Mouse (Mus musculus) midbrain, embryonic 13.5 days (tissue): ENCODE data around the gene Cds2. TPM values are rescaled to one million over a fixed set of nuclear protein-coding genes. Genes with fewer than 3 reads are reported as not detected.

Experiments
- ATAC-seq: fragments of 200-750 bp; cut with Nextera tagmentation; 2 replicates; pipeline ENCODE4 v1.8.0; 2017; ENCODE audit warnings: mild to moderate bottlenecking, moderate TSS enrichment, moderate library complexity
- H3K27ac ChIP-seq: fragments of 300-500 bp; sonication (generic); 2 replicates; pipeline ENCODE4 v1.5.1; 2015; ENCODE audit warnings: inconsistent platforms, mild to moderate bottlenecking, moderate library complexity
- H3K27me3 ChIP-seq: fragments of 300-500 bp; sonication (generic); 2 replicates; pipeline ENCODE4 v1.6.1; 2015; ENCODE audit warnings: mild to moderate bottlenecking, inconsistent platforms
- H3K36me3 ChIP-seq: fragments of 300-500 bp; sonication (generic); 2 replicates; pipeline ENCODE4 v1.6.1; 2015; ENCODE audit warnings: mild to moderate bottlenecking, inconsistent platforms
- H3K4me1 ChIP-seq: fragments of 300-500 bp; sonication (generic); replicated peaks from 2 replicates; pipeline ENCODE4 v1.6.1; 2015; ENCODE audit warnings: inconsistent platforms
- H3K4me2 ChIP-seq: fragments of 300-500 bp; sonication (generic); replicated peaks from 2 replicates; pipeline ENCODE4 v1.6.1; 2015; ENCODE audit warnings: moderate library complexity, mild to moderate bottlenecking, inconsistent platforms
- H3K4me3 ChIP-seq: fragments of 300-500 bp; sonication (generic); replicated peaks from 2 replicates; pipeline ENCODE4 v1.5.1; 2015; ENCODE audit warnings: mild to moderate bottlenecking, inconsistent platforms
- H3K9ac ChIP-seq: fragments of 300-500 bp; sonication (generic); replicated peaks from 2 replicates; pipeline ENCODE4 v1.6.1; 2015; ENCODE audit warnings: mild to moderate bottlenecking, inconsistent platforms
- H3K9me3 ChIP-seq: fragments of 300-500 bp; sonication (generic); 2 replicates; pipeline ENCODE4 v1.6.1; 2016; ENCODE audit warnings: mild to moderate bottlenecking, inconsistent platforms
- WGBS: fragments of 180-500 bp; shearing (Covaris S2); methylation state at CpG from one replicate; pipeline ENCODE4 v1.1.7; 2015; 5-methylcytosine and 5-hydroxymethylcytosine counted together
- polyA plus RNA-seq: library from polyadenylated mRNA; unstranded; fragments of >200 nt; fragmentation: Nextera tagmentation; extraction: Ambion mirVana; gene quantifications from 2 replicates; pipeline ENCODE4 v1.2.1, GENCODE M21; 2015

The Cds2 gene
- polyA plus RNA-seq, 1 experiment from 2014 or later, result 28.4 TPM

DNA sequence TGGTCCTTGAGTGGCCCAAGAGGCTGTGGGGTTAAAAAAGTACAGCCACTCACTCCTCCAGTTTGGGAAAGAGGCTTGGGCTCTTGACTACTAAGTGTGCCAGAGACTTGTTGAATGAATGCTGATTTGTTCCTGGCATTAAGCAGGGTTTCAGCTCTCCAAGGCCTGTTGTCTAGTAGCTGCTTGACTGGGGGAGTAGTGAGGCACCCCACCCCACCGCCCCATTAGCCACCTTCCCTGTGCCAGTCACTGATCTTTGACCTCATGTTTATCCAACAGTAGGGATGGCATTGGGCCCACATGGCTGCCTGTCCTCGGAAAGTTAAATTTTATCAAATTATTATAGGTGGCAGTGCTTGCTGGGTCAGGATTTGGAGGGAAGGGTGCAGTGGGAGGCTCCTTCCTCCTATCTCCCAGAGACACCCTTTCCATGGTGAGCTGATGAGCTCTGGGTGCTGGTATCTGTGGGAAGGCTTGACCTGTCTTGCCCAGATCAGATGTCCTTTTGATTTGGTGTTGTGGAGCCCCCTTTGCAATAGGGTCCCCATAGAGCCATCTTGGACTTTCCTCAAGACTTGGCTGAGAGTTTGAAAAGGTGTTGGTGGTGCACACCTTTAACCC lies 7.5 kb downstream of the Cds2 start:
- Histone ChIP-seq H3K27ac (no peak overlapping the region), H3K4me1 (no peaks in the 10 kb centered on the region), H3K9me3 (no peaks in the 10 kb centered on the region), H3K4me3 (no peak overlapping the region), H3K36me3 (no peaks in the 10 kb centered on the region), H3K4me2 (no peak overlapping the region), H3K27me3 (no peaks in the 10 kb centered on the region), H3K9ac (no peak overlapping the region)
- ATAC-seq, result no peak
- WGBS, result 95% methylated on average over 2 of the region's 2 CpGs

DNA sequence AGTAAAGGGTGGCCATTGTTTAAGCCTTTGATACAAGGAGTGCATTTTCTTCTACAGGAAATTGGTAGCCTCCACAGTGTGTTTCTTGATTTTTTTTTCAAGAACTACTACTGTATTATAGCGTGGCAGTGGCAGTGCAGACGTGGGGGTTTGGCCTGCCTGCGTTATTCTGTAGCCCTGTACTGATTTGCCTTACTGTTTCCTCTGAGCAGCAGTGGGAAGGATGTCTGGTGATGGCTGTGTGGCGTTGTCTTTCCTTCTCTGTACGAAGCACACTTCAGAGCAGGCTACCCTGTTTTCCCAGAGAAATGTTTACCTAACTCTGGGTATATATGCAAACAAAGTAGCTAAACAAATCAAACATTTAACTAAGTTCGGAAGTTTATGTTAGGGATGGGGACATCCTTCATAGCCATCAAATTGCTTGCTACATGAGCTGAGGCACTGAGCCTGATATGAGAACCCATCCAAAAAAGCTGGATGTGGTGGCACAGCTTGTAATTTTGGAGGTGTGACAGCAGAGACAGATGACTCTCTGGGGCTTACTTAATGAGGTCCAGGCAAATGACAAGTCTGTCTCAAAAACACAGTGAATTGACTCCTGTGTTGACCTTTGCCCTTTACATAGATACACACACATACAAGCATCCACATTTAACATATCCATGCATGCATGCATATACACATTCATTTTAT lies 9.9 kb downstream of the Cds2 start:
- 82% methylated on average over 6 of the region's 6 CpGs for WGBS
- H3K27me3 ChIP-seq, result no peaks in the 10 kb centered on the region
- ATAC-seq, result no peak
- no peak overlapping the region for H3K4me2 ChIP-seq
- no peaks in the 10 kb centered on the region for H3K36me3 ChIP-seq
- H3K9ac ChIP-seq, result no peak overlapping the region
- no peaks in the 10 kb centered on the region for H3K4me1 ChIP-seq
- H3K27ac ChIP-seq, result no peak overlapping the region
- H3K9me3 ChIP-seq, result no peaks in the 10 kb centered on the region
- H3K4me3 ChIP-seq, result no peak overlapping the region

DNA sequence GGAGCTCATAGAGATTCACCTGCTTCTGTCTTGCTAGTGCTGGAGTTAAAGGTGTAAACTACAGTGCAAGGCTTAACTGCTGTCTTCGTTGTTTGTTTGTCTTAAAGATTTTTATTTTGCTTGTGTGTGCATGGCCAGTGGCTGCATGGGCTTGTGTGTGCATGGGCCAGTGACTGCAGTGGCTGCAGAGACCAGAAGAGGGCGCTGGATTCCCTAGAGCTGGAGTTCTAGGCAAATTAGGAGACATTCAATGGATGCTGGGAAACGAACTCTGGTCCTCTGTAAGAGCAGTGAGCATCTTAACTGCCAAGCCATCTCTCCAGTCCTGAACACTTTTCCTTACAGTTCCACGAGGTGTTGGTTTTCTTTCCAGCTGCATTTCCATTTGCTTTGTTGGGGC lies 12.6 kb downstream of the Cds2 start:
- Histone ChIP-seq H3K27ac (no peak overlapping the region), H3K9me3 (no peaks in the 10 kb centered on the region), H3K27me3 (no peaks in the 10 kb centered on the region), H3K36me3 (peaks cover 1% of the 10 kb centered on the region), H3K4me2 (no peak overlapping the region), H3K4me3 (no peak overlapping the region), H3K9ac (no peak overlapping the region), H3K4me1 (peaks cover 9% of the 10 kb centered on the region)
- WGBS, result 82% methylated on average over 4 of the region's 4 CpGs
- ATAC-seq, result no peak

DNA sequence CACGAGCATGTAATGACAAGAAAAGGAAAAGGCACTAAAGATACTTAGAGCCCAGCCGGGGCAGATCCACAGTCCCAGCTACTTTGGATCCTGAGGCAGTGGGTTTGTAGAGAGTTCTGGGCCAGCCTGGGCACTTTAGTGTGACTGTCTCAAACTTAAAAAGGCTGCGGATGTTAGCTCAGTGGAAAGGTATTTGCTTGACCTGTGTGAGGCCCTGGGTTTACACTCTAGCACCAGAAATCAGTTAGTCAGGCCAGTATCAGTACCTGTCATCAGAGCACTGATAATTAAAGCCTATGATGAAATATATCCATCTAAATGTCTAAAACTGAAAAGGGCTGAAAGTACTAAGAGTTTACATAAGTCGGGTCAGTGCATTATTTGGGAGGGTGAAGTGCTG lies 13.3 kb downstream of the Cds2 start:
- H3K27ac ChIP-seq, result no peak overlapping the region
- H3K9ac ChIP-seq, result no peak overlapping the region
- H3K9me3 ChIP-seq, result no peaks in the 10 kb centered on the region
- H3K4me1 ChIP-seq, result peaks cover 9% of the 10 kb centered on the region
- ATAC-seq, result no peak
- 93% methylated on average over 4 of the region's 4 CpGs for WGBS
- H3K27me3 ChIP-seq, result no peaks in the 10 kb centered on the region
- no peak overlapping the region for H3K4me3 ChIP-seq
- H3K4me2 ChIP-seq, result no peak overlapping the region
- peaks cover 6% of the 10 kb centered on the region for H3K36me3 ChIP-seq

DNA sequence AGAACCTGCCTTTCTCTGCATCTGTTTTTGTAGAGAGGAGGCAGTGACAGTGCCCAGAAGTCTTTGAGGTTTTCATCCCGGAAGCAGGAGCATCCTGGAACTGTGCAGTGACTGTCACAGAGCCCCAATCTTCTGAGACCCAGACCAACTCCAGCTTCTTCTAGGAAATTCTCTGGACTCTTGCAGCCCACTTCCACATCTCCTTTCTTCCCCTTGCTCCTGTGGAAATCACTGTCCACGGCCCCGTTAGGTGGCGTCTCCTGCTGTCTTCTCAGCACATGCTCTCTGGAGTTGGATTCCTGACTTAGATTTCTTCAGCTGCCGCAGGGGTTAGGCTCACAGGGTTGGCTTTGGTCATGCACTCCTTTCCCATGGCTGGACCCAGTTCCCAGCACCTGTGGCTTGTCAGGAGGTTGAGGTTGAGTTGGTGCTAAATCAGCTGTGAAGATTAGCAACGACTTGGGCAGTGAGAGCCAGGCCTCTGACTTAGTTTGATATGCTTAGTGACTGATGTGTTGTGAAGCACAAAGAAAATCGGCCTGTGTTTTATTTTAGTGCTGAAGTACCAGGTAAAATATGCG lies 15.4 kb downstream of the Cds2 start:
- ATAC-seq, result no peak
- 71% methylated on average over 8 of the region's 8 CpGs for WGBS
- H3K4me3 ChIP-seq, result no peak overlapping the region
- H3K9ac ChIP-seq, result no peak overlapping the region
- H3K27ac ChIP-seq, result no peak overlapping the region
- no peaks in the 10 kb centered on the region for H3K27me3 ChIP-seq
- H3K9me3 ChIP-seq, result no peaks in the 10 kb centered on the region
- H3K4me1 ChIP-seq, result peaks cover 30% of the 10 kb centered on the region
- H3K36me3 ChIP-seq, result peaks cover 6% of the 10 kb centered on the region
- H3K4me2 ChIP-seq, result no peak overlapping the region

DNA sequence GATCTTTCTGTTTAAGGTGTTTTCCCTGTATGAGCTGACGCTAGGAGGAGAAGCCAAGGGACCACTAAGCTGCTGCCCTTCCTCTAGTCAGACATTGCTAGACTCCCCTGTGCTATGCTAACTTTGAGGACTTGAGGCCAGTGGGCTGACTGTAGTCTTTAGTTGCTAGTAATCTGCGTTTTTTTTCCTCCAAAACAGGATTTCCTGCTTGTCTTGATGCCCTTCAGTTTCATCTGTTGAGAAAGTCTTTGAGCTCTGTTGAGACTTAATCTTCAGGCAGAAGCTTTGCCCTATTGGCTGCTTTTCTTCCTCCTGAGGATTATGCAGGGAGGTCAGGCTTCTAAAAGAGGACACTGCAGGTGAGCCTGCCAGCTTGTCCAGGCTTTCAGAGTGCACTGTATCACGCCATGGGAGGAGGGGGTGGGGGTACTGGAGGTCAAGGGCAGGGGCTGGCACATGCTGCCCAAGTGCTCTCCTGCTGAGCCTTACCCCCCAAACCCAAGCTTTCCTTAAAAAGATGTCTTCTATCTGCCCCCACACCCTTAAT lies 16.5 kb downstream of the Cds2 start:
- Histone ChIP-seq H3K27me3 (no peaks in the 10 kb centered on the region), H3K9me3 (no peaks in the 10 kb centered on the region), H3K4me1 (peaks cover 39% of the 10 kb centered on the region), H3K4me3 (no peak overlapping the region), H3K36me3 (peaks cover 6% of the 10 kb centered on the region), H3K9ac (no peak overlapping the region), H3K4me2 (no peak overlapping the region), H3K27ac (no peak overlapping the region)
- ATAC-seq, result no peak
- 50% methylated on average over 3 of the region's 3 CpGs for WGBS

DNA sequence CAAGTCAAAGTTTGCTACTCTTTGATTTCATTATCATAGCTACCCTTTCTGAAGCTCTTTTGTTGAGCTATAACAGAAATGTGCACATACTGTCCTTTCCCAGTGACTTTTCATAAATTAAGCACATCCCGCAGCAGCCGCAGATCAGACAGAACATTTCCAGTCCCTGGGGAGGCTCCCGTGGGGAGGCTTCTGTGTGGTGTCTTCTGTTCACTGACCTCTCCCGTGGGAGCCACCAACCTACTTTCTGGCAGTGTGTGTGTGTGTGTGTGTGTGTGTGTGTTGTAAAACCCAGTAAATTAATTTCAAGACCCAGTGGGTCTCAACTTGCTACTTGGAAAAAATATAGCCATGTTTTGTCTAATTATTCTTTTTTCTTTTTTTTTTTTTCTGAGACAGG lies 17.0 kb downstream of the Cds2 start:
- no peak overlapping the region for H3K9ac ChIP-seq
- ATAC-seq, result no peak
- H3K4me3 ChIP-seq, result no peak overlapping the region
- no peaks in the 10 kb centered on the region for H3K27me3 ChIP-seq
- no peak overlapping the region for H3K4me2 ChIP-seq
- H3K9me3 ChIP-seq, result no peaks in the 10 kb centered on the region
- 69% methylated on average over 4 of the region's 4 CpGs for WGBS
- H3K4me1 ChIP-seq, result peaks cover 39% of the 10 kb centered on the region
- no peak overlapping the region for H3K27ac ChIP-seq
- H3K36me3 ChIP-seq, result peaks cover 6% of the 10 kb centered on the region

DNA sequence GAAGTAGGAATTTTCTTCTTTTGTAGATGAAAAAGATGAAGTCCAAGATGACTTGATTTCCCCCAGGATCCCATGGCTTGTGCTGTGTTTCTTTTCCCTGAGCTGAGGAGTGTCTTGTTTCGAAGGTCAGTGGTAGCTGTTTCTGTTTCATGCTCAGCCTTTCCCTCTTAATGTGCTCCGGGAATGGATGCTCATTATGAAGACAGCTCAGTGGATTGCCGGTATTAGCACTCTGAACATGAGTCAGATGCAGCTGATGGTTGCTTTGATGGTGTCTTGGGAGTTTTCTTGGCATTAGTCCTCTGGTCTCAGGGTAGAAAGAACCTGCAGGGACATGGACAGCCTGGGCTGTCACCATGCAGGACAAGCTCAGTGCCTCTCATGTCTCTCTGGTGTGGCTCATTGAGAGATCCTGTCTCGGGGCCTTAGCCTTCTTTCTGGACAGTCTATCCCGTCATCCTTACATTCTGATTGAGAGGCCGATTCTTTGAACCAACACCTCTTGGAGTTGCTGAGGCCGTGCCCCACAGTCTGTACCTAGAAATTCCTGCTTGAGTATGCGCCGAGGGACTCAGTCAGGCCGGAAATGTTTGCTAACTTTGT lies 17.7 kb downstream of the Cds2 start:
- 92% methylated on average over 10 of the region's 10 CpGs for WGBS
- Histone ChIP-seq H3K9me3 (no peaks in the 10 kb centered on the region), H3K4me3 (no peak overlapping the region), H3K36me3 (peaks cover 6% of the 10 kb centered on the region), H3K27ac (no peak overlapping the region), H3K27me3 (no peaks in the 10 kb centered on the region), H3K9ac (no peak overlapping the region), H3K4me2 (no peak overlapping the region), H3K4me1 (peaks cover 39% of the 10 kb centered on the region)
- ATAC-seq, result no peak

DNA sequence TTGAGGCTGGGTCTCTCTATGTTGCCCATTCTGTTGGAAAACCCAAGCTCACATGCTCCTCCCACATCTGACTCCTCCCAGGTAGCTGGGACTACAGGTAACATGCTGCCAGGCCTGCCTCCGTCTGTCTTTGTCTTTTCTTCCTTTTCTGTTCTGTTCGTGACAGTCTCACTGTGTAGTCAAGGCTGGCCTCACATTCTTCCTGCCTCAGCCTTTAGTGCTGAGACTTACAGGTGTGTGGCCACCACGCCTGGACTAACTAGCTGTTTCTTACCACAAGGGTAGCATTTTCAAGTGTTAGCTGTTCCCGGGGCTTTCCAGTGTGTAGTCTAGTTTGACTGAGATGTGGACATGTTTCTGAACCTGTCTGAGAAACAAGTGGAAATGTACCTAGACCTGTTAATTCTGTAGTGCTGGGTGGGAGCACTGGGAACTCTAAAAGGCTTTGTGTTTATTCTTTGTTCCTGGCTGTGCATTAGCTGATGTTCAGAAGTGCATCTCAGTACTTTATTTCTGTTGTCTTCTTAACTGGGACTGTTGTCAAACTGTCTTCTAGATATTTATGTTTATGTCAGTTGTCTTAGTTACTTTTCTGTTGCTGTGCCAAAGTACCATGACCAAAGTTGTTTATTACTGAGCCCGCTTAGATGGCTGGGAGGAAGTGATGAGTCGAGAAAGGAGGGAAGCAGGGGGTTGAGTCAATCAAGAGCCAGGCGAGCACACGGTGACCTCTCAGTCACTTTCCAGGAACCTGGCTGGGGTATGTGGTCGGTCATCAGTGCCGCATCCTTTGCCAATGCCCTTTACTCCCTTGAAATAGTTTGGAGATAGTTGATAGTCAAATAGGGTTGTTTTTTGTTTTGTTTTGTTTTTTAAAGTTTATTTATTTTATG lies 18.9 kb downstream of the Cds2 start:
- Histone ChIP-seq H3K9me3 (no peaks in the 10 kb centered on the region), H3K4me1 (peaks cover 39% of the 10 kb centered on the region), H3K36me3 (peaks cover 6% of the 10 kb centered on the region), H3K27ac (no peak overlapping the region), H3K27me3 (no peaks in the 10 kb centered on the region), H3K4me3 (no peak overlapping the region), H3K9ac (no peak overlapping the region), H3K4me2 (no peak overlapping the region)
- ATAC-seq, result no peak
- WGBS, result 57% methylated on average over 10 of the region's 10 CpGs

DNA sequence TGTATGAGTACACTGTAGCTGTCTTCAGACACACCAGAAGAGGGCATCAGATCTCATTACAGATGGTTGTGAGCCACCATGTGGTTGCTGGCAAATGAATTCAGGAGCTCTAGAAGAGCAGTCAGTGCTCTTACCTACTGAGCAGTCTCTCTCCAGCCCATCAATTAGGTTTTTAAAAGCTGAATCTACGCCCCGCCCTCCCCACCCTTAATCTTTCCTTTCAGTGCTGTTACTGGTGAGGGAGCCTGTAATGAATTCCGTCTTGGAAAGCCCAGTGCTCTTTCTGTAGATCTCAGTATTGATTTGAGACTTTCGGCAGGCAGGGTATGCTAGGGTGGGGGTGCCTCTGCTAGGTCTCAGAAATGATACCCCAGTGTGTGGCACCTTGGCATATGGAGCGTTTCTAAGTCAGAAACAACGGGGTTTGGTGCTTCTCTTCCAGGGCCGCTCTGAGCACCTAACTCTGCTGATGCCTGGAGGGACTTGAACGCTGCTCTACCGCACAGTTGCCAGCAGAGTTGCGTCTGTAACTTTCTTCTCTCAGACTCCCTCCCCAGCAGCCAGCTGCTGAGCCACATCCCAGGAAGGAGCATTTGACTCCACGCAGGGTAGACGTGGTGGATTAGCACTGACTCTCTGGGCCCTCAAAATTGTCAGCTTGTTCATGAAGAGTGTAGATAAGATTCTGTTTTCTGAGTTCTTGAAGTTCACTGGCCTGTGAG lies 19.7 kb downstream of the Cds2 start:
- ATAC-seq, result peak; percentile 57
- Histone ChIP-seq H3K4me1 (peaks cover 39% of the 10 kb centered on the region), H3K9ac (no peak overlapping the region), H3K36me3 (peaks cover 6% of the 10 kb centered on the region), H3K9me3 (0 out of 2 replicates have a peak, but pooled peaks cover 2% of the 10 kb centered on the region), H3K4me3 (no peak overlapping the region), H3K4me2 (peak overlapping the region; percentile 22; the same call in 1 of the 2 replicates), H3K27ac (peak overlapping the region; percentile 52), H3K27me3 (no peaks in the 10 kb centered on the region)
- WGBS, result 9% methylated on average over 12 of the region's 12 CpGs
